Mouse (Mus musculus) CH12.LX (cell line): ENCODE results near the gene Dhcr7.

Experiments
- E2F4 ChIP-seq: IDR thresholded peaks from 2 replicates; pipeline ENCODE4 v1.6.1; 2011; ENCODE audit warnings: low read depth, low read length, improper control_type of control experiment; ENCODE audit not compliant: insufficient replicate concordance
- EP300 ChIP-seq: IDR thresholded peaks from 2 replicates; pipeline ENCODE4 v1.6.1; 2011; ENCODE audit warnings: low read length, improper control_type of control experiment
- GABPA ChIP-seq: IDR thresholded peaks from 2 replicates; pipeline ENCODE4 v1.6.1; 2012; ENCODE audit warnings: low read depth, low read length, improper control_type of control experiment, inconsistent platforms; ENCODE audit not compliant: insufficient replicate concordance
- MAFK ChIP-seq: IDR thresholded peaks from 2 replicates; pipeline ENCODE4 v1.6.1; 2011; ENCODE audit warnings: low read length, improper control_type of control experiment; ENCODE audit not compliant: insufficient replicate concordance
- MAX ChIP-seq: IDR thresholded peaks from 2 replicates; pipeline ENCODE4 v1.6.1; 2011; ENCODE audit warnings: low read length, improper control_type of control experiment
- MXI1 ChIP-seq: IDR thresholded peaks from 2 replicates; pipeline ENCODE4 v1.6.1; 2011; ENCODE audit warnings: mild to moderate bottlenecking, low read depth, low read length, improper control_type of control experiment
- NELFE ChIP-seq: IDR thresholded peaks from 2 replicates; pipeline ENCODE4 v1.6.1; 2011; ENCODE audit warnings: low read depth, low read length, improper control_type of control experiment
- POLR2A ChIP-seq: IDR thresholded peaks from 2 replicates; pipeline ENCODE4 v1.6.1; 2011; ENCODE audit warnings: low read depth, mild to moderate bottlenecking, improper control_type of control experiment, low read length
- POLR2AphosphoS2 ChIP-seq: IDR thresholded peaks from 2 replicates; pipeline ENCODE4 v1.6.1; 2011; ENCODE audit warnings: low read depth, low read length, improper control_type of control experiment
- USF1 ChIP-seq: IDR thresholded peaks from 2 replicates; pipeline ENCODE4 v1.6.1; 2014; ENCODE audit warnings: low read depth, mild to moderate bottlenecking, inconsistent platforms, low read length, improper control_type of control experiment

- TF ChIP-seq EP300 (no peak), NELFE (no peak), POLR2AphosphoS2 (no peak), E2F4 (no peak), USF1 (no peak), POLR2A (no peak), MAFK (no peak), MXI1 (no peak), MAX (no peak), GABPA (no peak)
These were observed 9.7 kb downstream of the Dhcr7 start for GRCm38 (mm10) chr7:143832611-143833010.
